Mouse (Mus musculus) right cerebral cortex, postnatal 36 days (tissue): Measurements from ENCODE around the gene Men1.
"Not testable (repeated sequence)": the region's sequence is repeated elsewhere in the genome, so short reads cannot be mapped to it uniquely, and the experiment has no call there.

Experiments
- DNase-seq, 2 experiments: peaks; one replicate each; pipeline ENCODE4 v3.0.0; 2022; ENCODE audit warnings: low spot score in 2 of 2, mixed read lengths in 1 of 2

Men1 gene

GRCm38 (mm10) chr19:6304787-6305516, 29.8 kb upstream of the Men1 start:
- DNase-seq, result peak; percentile 45 to 68

GRCm38 (mm10) chr19:6305517-6306115, 29.2 kb upstream of the Men1 start:
- no peak for DNase-seq

- DNase-seq, result no peak
Observed at GRCm38 (mm10) chr19:6306137-6306551, 28.6 kb upstream of the Men1 start, which contains the start of gene Cdc42bpg. TSS of gene Cdc42bpg (plus strand) at chr19:6306456.

GRCm38 (mm10) chr19:6306586-6306985, 28.2 kb upstream of the Men1 start:
- DNase-seq, result no peak

GRCm38 (mm10) chr19:6307733-6308531, 26.8 kb upstream of the Men1 start:
- no peak for DNase-seq

GRCm38 (mm10) chr19:6310181-6310580, 24.6 kb upstream of the Men1 start:
- no peak for DNase-seq

- DNase-seq, result not testable (repeated sequence)
Observed at GRCm38 (mm10) chr19:6311783-6312182, 23.0 kb upstream of the Men1 start.

GRCm38 (mm10) chr19:6313796-6314195, 21.0 kb upstream of the Men1 start:
- DNase-seq, result no peak

- no peak for DNase-seq
Observed at GRCm38 (mm10) chr19:6314513-6314912, 20.3 kb upstream of the Men1 start.

- no peak for DNase-seq
Observed at GRCm38 (mm10) chr19:6315573-6315972, 19.2 kb upstream of the Men1 start.

- no peak for DNase-seq
Observed at GRCm38 (mm10) chr19:6318145-6318544, 16.6 kb upstream of the Men1 start.

- no peak for DNase-seq
Observed at GRCm38 (mm10) chr19:6321358-6321757, 13.4 kb upstream of the Men1 start.

- DNase-seq, result no peak
Observed at GRCm38 (mm10) chr19:6321786-6322621, 12.8 kb upstream of the Men1 start.

- DNase-seq, result no peak
Observed at GRCm38 (mm10) chr19:6324751-6325150, 10.0 kb upstream of the Men1 start.

GRCm38 (mm10) chr19:6331178-6331577, 3.6 kb upstream of the Men1 start:
- no peak for DNase-seq

- no peak for DNase-seq
Observed at GRCm38 (mm10) chr19:6331719-6332516, 2.9 kb upstream of the Men1 start.

GRCm38 (mm10) chr19:6333761-6334595, 801 bp upstream of the Men1 start:
- DNase-seq, result no peak

GRCm38 (mm10) chr19:6335458-6335827, 664 bp downstream of the Men1 start:
- no peak for DNase-seq

GRCm38 (mm10) chr19:6336920-6337319, 2.1 kb downstream of the Men1 start:
- no peak for DNase-seq

GRCm38 (mm10) chr19:6338171-6338570, 3.4 kb downstream of the Men1 start:
- DNase-seq, result no peak
